ENCODE assay signal across 26 mouse cellular contexts in genomic region chr16:75919298-75919697, GRCm38 (mm10).
DNase-seq lines count a peak whose midpoint lies in the region; ATAC-seq and TF ChIP-seq lines count a peak whose summit lies in the region.
"Had no signal": no experiment of that assay in that cellular context is flagged by ENCODE, and none has a peak within 500 bp of the region (broad histone marks: within the 10 kb centered on the region; RNA-seq: fewer than 3 reads in every experiment).

No protein-coding gene starts in this region.

- no peak for TF ChIP-seq RAD21 in MEL (IDR thresholded peaks at IDR 0.05; ENCODE audit: low read depth, low read length)

- 71% methylated on average over 4 of the region's 4 CpGs for WGBS in liver, embryonic 11.5 days
- 51% methylated on average over 4 of the region's 4 CpGs for WGBS in liver, embryonic 12.5 days (ENCODE audit: insufficient replicate concordance)
- 93% methylated on average over 4 of the region's 4 CpGs for WGBS in hindbrain, embryonic 13.5 days

- H3K9ac ChIP-seq in liver, embryonic 11.5 days (ENCODE audit: low read depth, low read length), result no peak overlapping the region
- no peak overlapping the region for H3K9ac ChIP-seq in liver, embryonic 12.5 days
- H3K9ac ChIP-seq in MEL (ENCODE audit: control insufficient read depth, low read depth, low read length, poor library complexity, severe bottlenecking), result no peak overlapping the region
- H3K9ac ChIP-seq in hindbrain, embryonic 13.5 days, result no peak overlapping the region
- H3K9ac ChIP-seq: embryonic facial prominence, embryonic 13.5 days; embryonic facial prominence, embryonic 15.5 days; forebrain, embryonic 12.5 days had no signal

- H3K4me2 ChIP-seq in liver, embryonic 11.5 days, result no peak overlapping the region
- H3K4me2 ChIP-seq in liver, embryonic 12.5 days, result no peak overlapping the region
- no peak overlapping the region for H3K4me2 ChIP-seq in hindbrain, embryonic 13.5 days
- H3K4me2 ChIP-seq: embryonic facial prominence, embryonic 13.5 days; embryonic facial prominence, embryonic 15.5 days; forebrain, embryonic 12.5 days had no signal

- no peaks in the 10 kb centered on the region for H3K36me3 ChIP-seq in liver, embryonic 11.5 days (ENCODE audit: control insufficient read depth, insufficient read depth, low read length)
- no peaks in the 10 kb centered on the region for H3K36me3 ChIP-seq in liver, embryonic 12.5 days
- H3K36me3 ChIP-seq in MEL (ENCODE audit: control insufficient read depth in 1 of 2, insufficient read depth in 2 of 2, low read length in 2 of 2), result peaks cover 0 to 37% of the 10 kb centered on the region in 2 experiments; a peak in 2 of 4 replicates
- no peaks in the 10 kb centered on the region for H3K36me3 ChIP-seq in splenic B cell, adult 2 months (ENCODE audit: control insufficient read depth, insufficient read depth, low read length, poor library complexity, severe bottlenecking)
- no peaks in the 10 kb centered on the region for H3K36me3 ChIP-seq in hindbrain, embryonic 13.5 days
- H3K36me3 ChIP-seq: embryonic facial prominence, embryonic 13.5 days; embryonic facial prominence, embryonic 15.5 days; forebrain, embryonic 10.5 days; forebrain, embryonic 12.5 days had no signal

- no peak for TF ChIP-seq POLR2A in MEL (IDR thresholded peaks at IDR 0.05; ENCODE audit: control insufficient read depth in 1 of 2, insufficient read depth in 1 of 2, low read depth in 1 of 2, low read length in 2 of 2, poor library complexity in 1 of 2)

- no peaks in the 10 kb centered on the region for H3K9me3 ChIP-seq in liver, embryonic 11.5 days (ENCODE audit: control insufficient read depth, low read length)
- no peaks in the 10 kb centered on the region for H3K9me3 ChIP-seq in liver, embryonic 12.5 days (replicated peaks)
- no peaks in the 10 kb centered on the region for H3K9me3 ChIP-seq in MEL (replicated peaks; ENCODE audit: insufficient read depth, low read length)
- no peaks in the 10 kb centered on the region for H3K9me3 ChIP-seq in hindbrain, embryonic 13.5 days
- H3K9me3 ChIP-seq: embryonic facial prominence, embryonic 13.5 days; embryonic facial prominence, embryonic 15.5 days; forebrain, embryonic 10.5 days; forebrain, embryonic 12.5 days had no signal

- H3K4me3 ChIP-seq in liver, embryonic 11.5 days (ENCODE audit: low read depth, low read length), result no peak overlapping the region
- no peak overlapping the region for H3K4me3 ChIP-seq in liver, embryonic 12.5 days
- no peak overlapping the region for H3K4me3 ChIP-seq in MEL (ENCODE audit: control insufficient read depth in 1 of 2, insufficient read depth in 1 of 2, low read depth in 2 of 2, low read length in 2 of 2)
- H3K4me3 ChIP-seq in hindbrain, embryonic 13.5 days, result no peak overlapping the region
- H3K4me3 ChIP-seq: embryonic facial prominence, embryonic 13.5 days; embryonic facial prominence, embryonic 15.5 days; erythroblast, embryonic 14.5 days; forebrain, embryonic 10.5 days; forebrain, embryonic 12.5 days had no signal

- no peak for TF ChIP-seq CTCF in MEL (IDR thresholded peaks at IDR 0.05 in 2 of 3, conservative IDR thresholded peaks at IDR 0.05 in 1 of 3; ENCODE audit: control insufficient read depth in 1 of 3, insufficient read depth in 1 of 3, low read depth in 2 of 3, low read length in 3 of 3, poor library complexity in 1 of 3, severe bottlenecking in 1 of 3)

- H3K27me3 ChIP-seq in liver, embryonic 11.5 days (replicated peaks; ENCODE audit: control insufficient read depth, insufficient read depth, low read length), result no peaks in the 10 kb centered on the region
- H3K27me3 ChIP-seq in liver, embryonic 12.5 days (replicated peaks), result no peaks in the 10 kb centered on the region
- H3K27me3 ChIP-seq in MEL (ENCODE audit: control insufficient read depth in 1 of 2, insufficient read depth in 2 of 2, low read length in 2 of 2), result no peaks in the 10 kb centered on the region
- H3K27me3 ChIP-seq in splenic B cell, adult 2 months (ENCODE audit: control insufficient read depth, insufficient read depth, low read length, poor library complexity, severe bottlenecking), result no peaks in the 10 kb centered on the region
- H3K27me3 ChIP-seq in hindbrain, embryonic 13.5 days, result no peaks in the 10 kb centered on the region
- H3K27me3 ChIP-seq: embryonic facial prominence, embryonic 13.5 days; embryonic facial prominence, embryonic 15.5 days; forebrain, embryonic 12.5 days; Patski had no signal

- H3K4me1 ChIP-seq in liver, embryonic 11.5 days (replicated peaks; ENCODE audit: control insufficient read depth, insufficient read depth, low read length), result peaks cover 5% of the 10 kb centered on the region
- peaks cover 26% of the 10 kb centered on the region for H3K4me1 ChIP-seq in liver, embryonic 12.5 days
- peaks cover 21 to 27% of the 10 kb centered on the region in 2 experiments for H3K4me1 ChIP-seq in MEL (ENCODE audit: control insufficient read depth in 1 of 2, insufficient read depth in 2 of 2, low read length in 2 of 2)
- H3K4me1 ChIP-seq in hindbrain, embryonic 13.5 days (replicated peaks), result no peaks in the 10 kb centered on the region
- H3K4me1 ChIP-seq: embryonic facial prominence, embryonic 13.5 days; embryonic facial prominence, embryonic 15.5 days; forebrain, embryonic 12.5 days had no signal

- no peak overlapping the region for H3K27ac ChIP-seq in liver, embryonic 11.5 days (ENCODE audit: low read depth, low read length)
- no peak overlapping the region for H3K27ac ChIP-seq in liver, embryonic 12.5 days
- no peak overlapping the region for H3K27ac ChIP-seq in MEL (ENCODE audit: control insufficient read depth, low read depth, low read length)
- H3K27ac ChIP-seq in hindbrain, embryonic 13.5 days, result no peak overlapping the region
- H3K27ac ChIP-seq: embryonic facial prominence, embryonic 13.5 days; embryonic facial prominence, embryonic 15.5 days; forebrain, embryonic 10.5 days; forebrain, embryonic 12.5 days had no signal

- peak; percentile 37 to 70; a peak in 3 of 4 replicates for TF ChIP-seq EP300 in MEL (IDR thresholded peaks at IDR 0.05; ENCODE audit: low read depth in 1 of 2, low read length in 2 of 2)

- 0 out of 2 replicates have a peak, but pooled peaks have one; percentile 2 for ATAC-seq in liver, embryonic 11.5 days (replicated peaks; ENCODE audit: low FRiP score)
- ATAC-seq in liver, embryonic 12.5 days, result no peak
- peak; percentile 38 for ATAC-seq in megakaryocyte progenitor cell, adult 5-6 weeks (replicated peaks; ENCODE audit: poor library complexity)
- no peak for ATAC-seq in hindbrain, embryonic 13.5 days (ENCODE audit: low FRiP score)
- ATAC-seq: activated CD4-positive, CD25-positive, alpha-beta regulatory T cell, adult 4 months; forebrain, embryonic 14.5 days; forebrain, embryonic 16.5 days; Patski had no signal

- no peaks in the 10 kb centered on the region for H3K79me2 ChIP-seq in MEL (ENCODE audit: control insufficient read depth, insufficient read depth, low read length, poor library complexity)

- DNase-seq in liver, embryonic 11.5 days (ENCODE audit: low spot score), result no peak
- peak; percentile 44 for DNase-seq in MEL (ENCODE audit: low read depth, low spot score)
- peak; percentile 60 for DNase-seq in splenic B cell, adult 2 months (ENCODE audit: low read depth, low spot score)
- DNase-seq in adrenal gland, postnatal 4 days (ENCODE audit: low spot score in 2 of 2), result no peak
- DNase-seq: adrenal gland, adult 8-10 months; adrenal gland, postnatal 14 days; adrenal gland, postnatal 36 days; cerebellum, adult 11 months; cerebellum, adult 18-20 months; cerebellum, adult 8-10 months; cerebellum, adult 9-11 months; cerebellum, postnatal 14 days; cerebellum, postnatal 36 days; embryo, embryonic 11 days had no signal

TF ChIP-seq in MEL, 35 proteins besides CTCF, POLR2A, EP300 and RAD21:
- TF ChIP-seq BHLHE40 (IDR thresholded peaks at IDR 0.05; ENCODE audit: borderline replicate concordance, low read depth, low read length) (peak; percentile 93), RCOR1 (IDR thresholded peaks at IDR 0.05; ENCODE audit: low read depth, low read length) (peak; percentile 40; the same call in 1 of the 2 replicates), ZNF384 (IDR thresholded peaks at IDR 0.05; ENCODE audit: low read depth, low read length) (peak; percentile 94), POLR2AphosphoS2 (IDR thresholded peaks at IDR 0.05; ENCODE audit: low read length) (no peak), SIN3A (IDR thresholded peaks at IDR 0.05; ENCODE audit: low read length) (peak; percentile 56), POLR2AphosphoS5 (IDR thresholded peaks at IDR 0.05; ENCODE audit: borderline replicate concordance, low read depth, low read length) (no peak), TCF12 (IDR thresholded peaks at IDR 0.05; ENCODE audit: low read depth, low read length) (peak; percentile 82), TAL1 (IDR thresholded peaks at IDR 0.05; ENCODE audit: low read length) (0 out of 2 replicates have a peak, but pooled peaks have one; percentile 20), GATA1 (IDR thresholded peaks at IDR 0.05; ENCODE audit: low read depth, low read length) (peak; percentile 72), UBTF (IDR thresholded peaks at IDR 0.05; ENCODE audit: borderline replicate concordance, insufficient read depth, low read depth, low read length) (no peak), MEF2A (IDR thresholded peaks at IDR 0.05; ENCODE audit: extremely low read depth, insufficient replicate concordance, low read depth, low read length, poor library complexity, severe bottlenecking) (0 out of 2 replicates have a peak, but pooled peaks have one; percentile 15), ETS1 (IDR thresholded peaks at IDR 0.05; ENCODE audit: low read depth, low read length) (peak; percentile 87)

Comparison
In these comparisons a context has a peak if more than half of its experiments do, and no peak if none do; other contexts are left out.
1. ATAC-seq: peak in liver, embryonic 11.5 days (single experiment) and megakaryocyte progenitor cell, adult 5-6 weeks (single experiment); none in liver, embryonic 12.5 days (single experiment) and hindbrain, embryonic 13.5 days (single experiment).
2. DNase-seq: peak in MEL (single experiment) and splenic B cell, adult 2 months (single experiment); none in liver, embryonic 11.5 days (single experiment) and adrenal gland, postnatal 4 days (0 of 2).